Mouse (Mus musculus): ENCODE data around the gene Trappc2l.

Trappc2l gene

DNA sequence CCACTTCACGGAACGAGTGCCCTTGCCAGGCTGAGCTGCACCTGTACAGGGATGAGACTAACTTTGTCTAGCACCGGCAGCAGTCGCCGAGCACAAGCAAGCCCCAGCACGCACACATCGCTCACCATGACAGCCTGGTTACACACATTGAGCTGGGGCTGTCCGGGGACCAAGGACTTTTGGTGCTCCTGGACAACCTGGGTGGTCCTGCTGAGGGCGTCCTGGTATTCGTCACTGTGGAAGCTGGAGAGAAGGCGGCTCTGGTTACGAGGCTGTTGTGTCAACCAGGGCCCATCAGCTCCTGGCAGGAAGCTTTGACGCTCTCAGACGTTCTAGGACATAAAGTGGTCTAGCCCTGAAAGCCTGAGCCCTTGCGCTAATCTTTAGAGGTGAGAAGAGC lies 30.5 kb upstream of the Trappc2l start:
- CTCF ChIA-PET, result no interaction called here

DNA sequence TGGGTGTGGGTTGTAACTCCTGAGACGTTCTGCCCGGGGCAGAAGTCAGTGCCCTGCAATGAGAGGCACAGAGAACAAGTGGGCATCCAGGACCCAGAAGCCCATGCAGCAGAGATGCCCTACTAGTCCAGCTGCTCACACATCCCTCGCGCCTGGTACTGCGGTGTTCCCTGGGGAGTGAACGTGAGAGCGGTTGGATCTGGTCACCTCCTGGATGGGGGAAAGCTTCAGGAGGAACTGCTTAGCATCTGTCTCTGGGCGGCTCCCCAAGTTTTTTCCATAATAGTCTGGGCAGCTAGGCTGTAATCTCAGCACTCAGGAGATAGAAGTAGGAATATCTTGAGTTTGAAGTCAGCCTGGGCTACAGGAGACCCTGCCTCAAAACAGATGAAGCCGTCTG lies 26.5 kb upstream of the Trappc2l start:
- CTCF ChIA-PET, result interaction anchor here (0.6 kb wide), 1 partner anchor 280 kb away, joined by 4 read pairs; no protein-coding TSS in a partner anchor

DNA sequence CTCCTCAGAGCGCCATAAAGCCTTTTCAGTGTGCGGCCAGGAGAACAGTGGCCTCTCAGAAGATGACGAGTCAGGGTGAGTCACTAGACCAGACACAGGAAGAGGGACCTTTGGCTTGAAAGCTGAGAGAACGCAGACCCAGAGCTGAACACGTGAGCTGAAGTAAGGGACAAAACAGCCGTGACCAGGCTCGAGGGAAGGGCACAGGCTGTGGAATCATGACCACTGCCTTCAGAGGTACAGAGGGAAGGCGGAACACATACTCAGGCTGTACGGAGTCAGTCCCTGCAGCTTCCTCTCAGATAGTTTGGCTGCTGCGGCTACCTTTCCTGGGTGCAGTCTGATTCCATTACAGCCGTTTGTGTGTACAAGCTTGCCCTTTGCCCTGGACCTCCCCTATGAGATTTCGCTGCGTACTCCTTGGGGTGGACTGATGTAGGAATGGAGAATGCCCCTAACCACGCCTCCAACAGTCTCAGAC lies 26.0 kb upstream of the Trappc2l start:
- CTCF ChIA-PET, result interaction anchor here (0.6 kb wide), 1 partner anchor 279 kb away, joined by 4 read pairs; no protein-coding TSS in a partner anchor

DNA sequence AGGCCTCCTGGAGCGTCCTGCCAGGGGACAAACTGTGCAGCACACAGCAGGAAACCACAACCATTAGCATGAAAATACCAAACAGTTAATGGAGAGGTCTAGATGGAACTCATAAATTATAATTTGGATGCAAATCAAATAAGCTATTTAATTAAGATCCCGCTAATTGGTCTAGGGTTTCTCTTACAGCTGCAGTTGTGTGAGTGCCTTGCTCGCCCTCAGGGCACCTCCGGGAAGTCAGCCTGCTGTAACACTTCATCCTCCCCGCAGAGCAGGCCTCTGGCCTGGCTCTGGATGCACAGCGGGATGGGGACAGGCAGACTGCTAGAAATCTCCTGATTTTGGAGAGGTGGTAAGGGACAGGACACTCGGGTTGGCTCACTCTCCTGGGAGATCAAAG lies 25.3 kb upstream of the Trappc2l start:
- CTCF ChIA-PET, result no interaction called here

DNA sequence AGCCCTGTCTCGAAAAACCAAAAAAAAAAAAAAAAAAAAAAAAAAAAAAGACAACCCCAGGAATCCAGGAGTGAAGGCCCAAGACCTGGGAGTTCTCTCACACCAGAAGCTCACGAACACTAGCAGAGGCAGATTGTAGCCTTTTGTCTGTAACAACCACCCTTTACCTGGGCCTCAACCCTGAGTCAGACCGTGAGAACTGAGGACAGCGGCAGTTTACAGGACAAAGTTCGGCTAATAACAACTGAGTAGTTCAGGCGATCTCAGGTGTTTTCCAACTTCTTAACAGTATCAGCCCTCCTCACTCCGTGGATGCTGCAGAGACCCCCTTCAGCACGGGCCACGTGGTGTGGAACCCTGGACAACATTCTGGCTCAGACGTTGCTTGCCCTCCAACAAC lies 24.7 kb upstream of the Trappc2l start:
- CTCF ChIA-PET, result no interaction called here

DNA sequence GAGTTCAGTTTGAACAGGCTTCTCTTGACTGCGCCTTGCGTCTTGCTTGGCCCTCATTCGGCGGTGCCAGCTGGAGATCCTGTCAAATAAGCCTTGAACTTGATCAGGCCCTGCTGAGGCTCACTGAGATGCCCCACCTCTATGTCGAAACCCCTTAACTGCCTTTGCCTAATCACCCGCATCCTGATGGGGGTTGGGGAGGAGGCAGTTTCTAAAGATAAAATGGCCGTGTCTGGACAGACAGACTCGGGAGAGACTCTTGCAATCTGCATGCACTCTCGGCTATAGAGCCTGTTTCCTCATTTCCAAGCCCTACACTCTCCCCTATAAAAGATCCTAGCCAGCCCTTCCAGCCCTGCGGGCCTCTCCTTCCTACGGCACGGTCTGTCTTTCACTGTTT lies 18.2 kb upstream of the Trappc2l start:
- CTCF ChIA-PET, result no interaction called here

DNA sequence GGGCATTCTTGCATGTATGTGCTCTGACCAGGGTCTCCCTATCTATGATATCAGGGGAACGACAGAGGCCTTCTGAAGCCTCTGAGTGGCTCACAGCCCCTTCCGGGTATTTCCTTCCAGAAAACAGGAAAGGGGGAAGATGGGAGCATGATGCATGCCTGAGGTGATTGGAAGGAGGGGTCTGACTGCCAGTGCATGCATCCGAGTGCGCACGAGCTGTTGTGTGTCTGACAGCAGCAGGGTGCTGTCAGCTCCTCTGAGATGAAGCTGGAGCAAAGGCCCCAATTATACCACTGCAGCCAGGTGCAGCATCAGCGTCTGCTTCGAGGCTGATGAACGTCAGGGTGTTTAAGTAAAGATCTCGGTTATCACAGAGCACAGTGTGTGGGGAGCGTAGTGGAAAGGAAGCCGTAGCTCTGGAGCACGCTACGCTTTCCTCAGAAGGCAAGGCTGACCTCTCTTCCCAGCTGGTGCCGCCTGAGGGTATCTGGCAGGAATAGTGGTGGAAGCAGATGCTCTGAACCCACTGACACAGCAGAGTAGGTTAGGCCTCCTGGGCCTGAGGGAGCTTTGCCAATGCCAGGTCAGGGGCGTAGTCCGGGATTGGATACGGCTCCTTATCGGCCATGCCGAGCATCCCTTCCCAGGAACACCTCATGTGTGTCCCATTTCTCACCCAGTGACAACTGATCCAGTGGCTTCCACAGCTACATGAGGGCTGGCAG lies 17.5 kb upstream of the Trappc2l start:
- CTCF ChIA-PET, result no interaction called here

DNA sequence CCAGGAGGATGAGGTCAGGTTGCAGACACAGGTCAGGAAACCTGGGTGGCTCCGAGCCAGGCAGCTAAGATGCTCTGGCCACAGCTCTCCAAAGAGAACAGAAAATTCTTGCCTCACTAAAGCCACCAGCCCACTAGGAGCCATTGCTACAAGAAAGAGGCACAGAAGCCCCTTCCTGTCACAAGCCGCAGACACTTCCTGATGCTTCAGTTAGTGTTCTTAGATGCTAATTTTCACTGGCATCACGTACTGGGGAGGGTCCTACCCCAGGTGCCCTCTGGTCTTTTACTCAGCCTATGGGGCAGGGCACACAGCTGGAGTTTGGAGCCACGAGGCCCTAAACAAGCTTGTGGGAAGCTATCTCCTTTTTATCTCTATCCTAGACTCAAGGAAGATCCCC lies 15.4 kb upstream of the Trappc2l start:
- CTCF ChIA-PET, result no interaction called here

DNA sequence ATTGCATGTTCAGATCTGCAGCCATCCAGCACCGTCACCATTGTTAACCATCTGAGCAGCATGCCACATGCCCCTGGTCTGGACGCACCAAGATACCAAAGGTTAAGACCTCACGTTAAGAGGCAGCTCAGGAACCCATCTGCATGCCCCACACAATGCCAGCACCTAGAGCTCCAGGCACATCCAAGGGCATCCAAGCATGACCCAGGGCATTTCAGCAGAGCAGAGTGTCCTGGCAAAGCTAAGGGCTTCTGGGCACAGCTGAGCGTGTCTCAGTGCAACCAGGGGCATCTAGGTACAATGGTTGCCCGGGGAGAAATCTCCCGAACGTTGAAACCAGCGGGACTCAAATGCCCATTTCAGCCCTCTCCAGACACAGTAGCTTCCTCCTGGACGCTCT lies 10.8 kb upstream of the Trappc2l start:
- CTCF ChIA-PET, result interaction anchor here (0.6 kb wide), 1 partner anchor 53 kb away, joined by 3 read pairs; no protein-coding TSS in a partner anchor

DNA sequence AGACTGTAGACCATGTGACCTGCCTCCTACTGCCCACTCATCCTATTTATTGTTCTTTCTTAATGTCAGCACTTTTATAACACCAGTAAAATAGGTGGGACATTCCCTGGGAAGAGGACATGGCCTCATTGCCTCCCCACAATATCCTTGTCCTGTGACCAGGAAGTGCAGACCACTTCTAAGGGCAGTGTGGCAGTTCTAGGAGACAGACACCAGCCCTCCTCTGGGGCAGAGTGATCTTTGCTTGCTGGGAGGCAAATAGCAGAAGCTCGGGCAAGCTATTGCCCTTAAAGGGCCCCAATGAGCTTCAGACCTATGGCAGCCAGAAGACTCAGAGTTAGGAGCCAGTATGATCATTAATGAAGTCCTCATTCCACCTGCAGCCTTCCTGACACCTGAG lies 6.8 kb upstream of the Trappc2l start:
- CTCF ChIA-PET, result no interaction called here

DNA sequence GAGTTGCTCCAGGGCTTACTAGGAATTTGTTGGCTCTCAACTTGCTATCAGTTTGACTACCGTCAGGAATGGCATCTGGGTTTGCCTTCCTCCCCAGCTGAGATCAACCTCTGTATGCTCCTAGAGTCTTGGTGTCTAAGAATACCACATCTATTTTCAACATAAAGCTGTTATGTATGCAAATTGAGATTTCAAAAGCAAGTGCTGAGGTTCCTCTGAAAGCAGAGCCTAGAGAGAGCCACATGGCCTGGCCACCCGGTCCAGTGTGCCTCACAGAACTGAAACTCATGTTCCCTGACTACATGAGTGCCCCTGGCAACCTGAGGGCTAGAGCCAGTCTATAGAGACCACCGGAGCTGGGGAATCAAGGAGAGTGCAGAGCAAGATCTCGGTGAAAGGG lies 6.1 kb upstream of the Trappc2l start:
- CTCF ChIA-PET, result no interaction called here

DNA sequence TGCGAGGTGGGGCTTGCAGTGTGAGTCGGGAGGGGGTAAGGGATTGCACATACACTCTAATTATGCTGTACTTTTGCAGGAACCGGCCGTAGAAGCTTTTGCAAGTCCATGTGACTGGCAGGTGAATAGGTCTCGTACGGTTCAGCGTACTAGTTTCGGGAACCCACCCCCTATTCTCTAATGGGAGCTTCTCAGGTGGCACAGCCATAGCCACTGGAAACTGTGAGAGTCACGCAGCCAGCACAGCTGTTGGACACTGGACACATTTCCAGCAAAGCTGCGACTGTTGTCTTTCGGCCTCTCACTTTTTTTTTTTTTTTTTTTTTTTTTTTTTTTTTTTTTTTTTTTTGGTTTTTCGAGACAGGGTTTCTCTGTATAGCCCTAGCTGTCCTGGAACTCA lies 4.6 kb upstream of the Trappc2l start:
- CTCF ChIA-PET, result no interaction called here

DNA sequence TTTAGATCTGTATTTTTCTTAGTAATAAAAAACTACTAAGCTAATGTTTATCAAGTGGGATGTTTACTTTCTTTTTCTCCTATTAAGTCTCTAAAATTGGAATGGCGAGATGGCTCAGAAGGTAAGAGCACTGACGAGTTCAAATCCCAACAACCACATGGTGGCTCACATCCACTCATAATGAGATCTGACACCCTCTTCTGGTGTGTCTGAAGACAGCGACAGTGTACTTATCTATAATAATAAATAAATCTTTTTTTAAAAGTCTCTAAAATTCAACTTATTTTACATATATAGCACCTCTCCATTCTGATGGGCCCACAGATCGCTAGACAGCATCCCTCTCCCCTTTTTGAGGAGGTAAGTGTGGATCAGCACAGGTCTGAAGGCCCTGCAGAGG lies 1.2 kb upstream of the Trappc2l start:
- CTCF ChIA-PET, result interaction anchor here (0.6 to 0.9 kb wide), 2 partner anchors 41 to 114 kb away, joined by 3 to 4 read pairs; no protein-coding TSS in a partner anchor

DNA sequence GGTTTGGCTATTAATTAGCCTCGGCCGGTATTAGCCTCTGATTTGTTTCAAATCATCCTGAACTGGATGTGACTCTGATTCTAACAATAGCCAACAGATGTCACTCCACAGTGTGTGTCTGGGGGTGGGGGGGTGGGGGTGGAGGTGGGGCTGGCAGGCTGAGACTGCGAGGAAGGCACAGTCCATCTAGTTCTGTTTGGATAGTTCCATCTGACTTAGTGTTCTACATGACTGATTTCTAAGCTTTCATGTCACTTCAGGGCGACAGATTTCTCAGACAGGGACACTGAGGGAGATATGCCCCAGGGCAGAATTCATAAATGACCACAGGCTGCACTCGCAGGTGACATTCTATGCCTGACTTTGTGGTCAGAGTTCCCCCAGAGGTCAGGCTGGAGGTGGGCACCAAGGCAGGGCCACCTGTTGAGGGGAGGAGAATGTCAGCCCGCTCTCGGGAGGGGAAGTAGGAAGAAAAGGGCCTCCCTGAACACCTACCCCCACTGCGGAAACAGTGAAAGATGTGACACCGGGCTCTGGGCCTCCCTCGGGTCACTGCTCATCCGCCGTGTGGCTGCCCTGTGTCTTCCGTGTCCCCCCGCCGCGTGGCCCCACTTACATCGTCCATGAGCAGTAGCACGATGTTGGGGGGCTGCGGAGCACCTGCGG lies 695 bp upstream of the Trappc2l start:
- CTCF ChIA-PET, result interaction anchor here (0.6 to 0.9 kb wide), 2 partner anchors 42 to 114 kb away, joined by 3 to 4 read pairs; no protein-coding TSS in a partner anchor

DNA sequence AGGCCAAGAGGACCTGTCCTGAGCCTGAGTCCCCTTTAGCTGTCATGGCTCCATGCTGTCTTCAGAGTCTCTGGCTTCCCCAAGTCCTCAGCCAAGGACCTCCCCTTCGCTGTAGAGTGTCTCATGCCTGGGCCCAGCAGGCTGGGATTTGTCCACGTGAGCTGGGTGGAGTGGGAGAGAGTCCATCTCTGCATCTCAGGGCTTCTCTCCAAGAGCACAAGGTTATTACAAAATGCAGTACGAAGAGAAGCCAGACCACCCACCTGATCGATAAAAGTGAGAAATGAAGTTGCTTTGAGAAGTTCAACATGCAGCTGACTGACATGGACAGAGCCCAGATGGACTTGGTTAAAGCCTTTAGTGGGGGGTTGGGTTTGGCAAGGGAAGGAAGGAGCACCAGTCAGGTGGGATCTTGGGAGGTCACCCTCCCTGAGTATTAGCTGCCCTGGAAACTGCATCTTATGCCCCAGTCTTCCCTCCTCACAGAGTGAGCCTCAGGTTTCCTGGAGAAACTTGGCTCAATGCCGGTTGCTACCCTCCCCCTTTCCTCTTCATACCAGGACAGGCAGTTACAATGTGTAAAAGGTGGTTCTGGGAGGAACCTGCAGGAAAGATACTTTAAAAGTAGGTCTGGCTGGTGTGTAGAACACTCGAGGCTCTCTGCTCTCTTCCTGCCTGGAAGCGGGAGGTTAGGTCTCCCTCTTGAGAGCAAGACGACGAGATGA lies 4.9 kb downstream of the Trappc2l start:
- CTCF ChIA-PET, result interaction anchor here (0.7 kb wide), 1 partner anchor 11 kb away, joined by 3 read pairs; no protein-coding TSS in a partner anchor

DNA sequence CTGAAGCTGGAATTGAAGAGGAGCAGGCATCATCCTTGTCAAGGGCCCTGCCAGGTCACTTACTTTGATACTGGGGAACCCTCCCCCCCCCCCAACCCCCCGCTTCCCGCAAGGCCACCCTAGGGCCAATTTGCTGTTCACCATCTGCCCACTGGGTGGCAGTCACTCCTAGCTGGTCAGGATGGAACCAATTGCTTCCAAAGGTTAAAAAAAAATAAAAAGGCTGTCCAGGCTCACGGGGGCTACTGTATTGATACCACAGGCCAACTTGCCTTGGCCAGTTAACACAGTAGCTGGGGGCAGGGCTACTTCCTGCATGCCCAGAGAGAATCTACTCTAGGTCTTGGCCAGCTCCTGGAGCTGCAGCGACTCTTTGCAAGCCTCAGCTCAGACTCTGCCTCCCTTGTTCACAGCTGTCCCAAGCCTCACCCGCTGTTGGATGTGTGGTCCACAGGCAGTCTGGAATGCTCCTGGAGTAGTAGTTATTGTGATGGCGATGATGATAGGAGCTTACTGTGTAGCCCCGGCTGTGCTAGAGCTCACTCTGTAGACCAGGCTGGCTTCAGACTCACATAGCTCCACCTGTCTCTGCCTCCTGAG lies 6.6 kb downstream of the Trappc2l start:
- CTCF ChIA-PET, result interaction anchor here (0.6 to 1.0 kb wide), 3 partner anchors 41 to 201 kb away, joined by 3 to 9 read pairs (median 3); no protein-coding TSS in a partner anchor

DNA sequence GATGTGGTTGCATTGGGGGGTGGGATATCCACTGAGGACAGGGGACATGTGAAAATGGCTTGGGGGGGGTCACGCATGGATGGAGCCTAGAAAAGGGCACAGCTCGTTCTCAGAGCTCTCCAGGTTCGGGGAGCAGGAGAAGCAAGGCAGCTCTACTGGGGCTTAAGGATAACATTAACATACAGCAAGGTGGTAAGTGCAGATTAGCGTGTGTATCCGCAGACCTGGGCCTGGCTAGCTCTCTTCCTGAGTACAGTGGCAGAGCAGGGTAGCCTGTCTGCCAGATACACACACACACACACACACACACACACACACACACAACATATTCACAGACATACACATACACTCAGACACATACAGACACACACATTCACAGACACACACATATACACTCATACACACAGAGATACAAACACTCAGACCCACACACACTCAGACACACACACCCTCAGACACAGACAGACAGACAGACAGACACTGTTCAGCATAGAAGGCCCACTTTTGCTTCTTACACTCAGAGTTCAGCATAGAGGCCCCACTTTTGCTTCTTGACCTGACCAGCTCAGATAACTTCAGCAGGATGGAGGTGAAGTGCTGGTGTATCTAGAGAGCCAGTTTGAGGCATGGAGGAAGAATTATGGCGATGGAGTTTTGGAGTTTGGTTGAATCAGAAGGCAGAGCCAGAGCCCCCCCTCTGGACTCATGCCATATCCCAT lies 7.4 kb downstream of the Trappc2l start:
- CTCF ChIA-PET, result interaction anchor here (0.6 to 1.0 kb wide), 3 partner anchors 41 to 200 kb away, joined by 3 to 9 read pairs (median 3); no protein-coding TSS in a partner anchor

DNA sequence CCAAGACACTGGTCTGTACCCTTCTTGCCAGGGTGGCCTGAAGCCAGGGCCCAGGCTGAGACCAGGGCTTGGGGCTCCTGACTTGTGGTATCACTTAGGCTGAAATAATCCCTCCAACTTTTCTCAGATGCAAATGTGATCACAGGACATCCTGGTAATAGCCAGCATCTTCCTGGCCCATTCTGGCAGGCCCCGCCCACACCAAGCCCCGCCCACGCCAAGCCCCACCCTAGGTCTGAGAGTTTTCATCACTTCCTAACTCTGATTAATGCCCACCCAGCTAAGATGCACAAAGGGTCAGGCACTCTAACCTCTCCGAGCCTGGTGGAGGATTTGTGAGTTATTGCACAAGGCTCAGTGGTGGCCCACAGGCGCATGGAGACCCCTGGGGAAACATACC lies 9.0 kb downstream of the Trappc2l start:
- CTCF ChIA-PET, result no interaction called here

DNA sequence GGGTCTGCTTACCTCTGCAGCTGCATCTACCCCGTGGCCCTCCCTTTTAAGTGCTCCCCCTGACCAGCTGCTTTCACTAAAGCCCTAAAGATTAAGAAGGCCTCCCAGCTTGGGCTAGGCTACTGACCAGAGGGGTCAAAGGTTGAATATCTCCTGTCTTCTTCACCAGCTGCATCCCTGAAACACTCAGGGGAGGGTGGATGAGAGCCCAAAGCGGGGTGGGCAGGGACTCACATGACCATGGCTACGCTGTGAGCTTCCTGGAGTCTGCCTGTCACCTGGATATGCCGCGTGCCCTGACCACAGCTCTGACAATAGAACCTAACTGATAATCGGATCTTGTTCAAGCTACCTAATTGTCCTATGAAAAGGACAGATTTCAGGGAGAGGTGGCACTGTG lies 11.3 kb downstream of the Trappc2l start, which contains the start of gene Pabpn1l:
Gene Pabpn1l (minus strand): TSS at position 13 of the 400 bp plus-strand sequence.
- CTCF ChIA-PET, result interaction anchor here (0.6 kb wide), 2 partner anchors 19 to 790 kb away, joined by 3 to 4 read pairs; no protein-coding TSS in a partner anchor

DNA sequence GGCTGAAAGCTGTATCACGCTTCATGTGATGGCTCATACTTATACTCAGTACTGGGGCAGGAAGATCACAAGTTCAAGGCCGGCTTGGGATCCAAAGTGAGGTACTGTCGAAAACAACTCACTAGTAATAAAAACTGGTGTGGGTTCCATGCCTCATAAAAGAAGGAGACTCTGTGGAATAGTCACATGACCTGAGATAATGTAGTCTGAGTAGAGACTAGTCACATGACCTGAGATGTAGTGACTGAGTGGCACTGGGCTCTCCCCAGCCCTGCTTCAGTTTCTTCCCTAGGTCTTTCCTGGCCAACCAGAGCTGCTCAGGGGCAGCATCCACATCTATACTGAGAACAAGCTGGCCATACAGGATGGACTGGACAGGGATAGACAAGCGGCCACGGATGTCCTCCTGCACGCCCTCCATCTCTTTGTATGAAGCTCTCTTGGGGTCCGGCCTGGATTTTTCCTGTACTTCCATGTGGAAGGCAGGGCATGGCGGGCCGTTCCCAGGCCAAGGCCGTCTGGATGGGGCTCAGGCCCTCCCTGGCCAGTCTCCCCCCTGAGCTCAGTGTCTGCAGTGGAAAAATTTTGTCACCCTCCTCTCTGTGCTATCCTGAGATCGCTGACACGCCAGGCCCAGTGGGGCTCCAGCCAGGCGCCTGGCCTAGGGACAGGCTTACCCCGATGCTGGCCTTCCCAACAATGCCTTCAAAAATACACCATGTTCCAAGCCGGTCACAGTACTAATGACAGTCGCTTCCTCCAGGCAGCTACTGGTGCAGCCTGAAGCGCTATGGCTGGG lies 12.6 kb downstream of the Trappc2l start:
- CTCF ChIA-PET, result no interaction called here
